Mouse (Mus musculus) central nervous system, embryonic 14 days (tissue): Measurements from ENCODE around the gene Pmf1. TPM values are rescaled to one million over a fixed set of nuclear protein-coding genes. Genes with fewer than 3 reads are reported as not detected.

Experiments used
- polyA plus RNA-seq: library from polyadenylated mRNA; depleted of rRNA; stranded (reverse); fragments of >200 nt; gene quantifications from 2 replicates; pipeline ENCODE4 v1.2.3, GENCODE M21; 2012; rRNA removed

Gene Pmf1
- 56.6 and 58.5 TPM in 2 replicates for polyA plus RNA-seq

GRCm38 (mm10) chr3:88409741-88410644, at the start of gene Pmf1:
Pmf1 (minus strand) TSS chr3:88410331.

DNA sequence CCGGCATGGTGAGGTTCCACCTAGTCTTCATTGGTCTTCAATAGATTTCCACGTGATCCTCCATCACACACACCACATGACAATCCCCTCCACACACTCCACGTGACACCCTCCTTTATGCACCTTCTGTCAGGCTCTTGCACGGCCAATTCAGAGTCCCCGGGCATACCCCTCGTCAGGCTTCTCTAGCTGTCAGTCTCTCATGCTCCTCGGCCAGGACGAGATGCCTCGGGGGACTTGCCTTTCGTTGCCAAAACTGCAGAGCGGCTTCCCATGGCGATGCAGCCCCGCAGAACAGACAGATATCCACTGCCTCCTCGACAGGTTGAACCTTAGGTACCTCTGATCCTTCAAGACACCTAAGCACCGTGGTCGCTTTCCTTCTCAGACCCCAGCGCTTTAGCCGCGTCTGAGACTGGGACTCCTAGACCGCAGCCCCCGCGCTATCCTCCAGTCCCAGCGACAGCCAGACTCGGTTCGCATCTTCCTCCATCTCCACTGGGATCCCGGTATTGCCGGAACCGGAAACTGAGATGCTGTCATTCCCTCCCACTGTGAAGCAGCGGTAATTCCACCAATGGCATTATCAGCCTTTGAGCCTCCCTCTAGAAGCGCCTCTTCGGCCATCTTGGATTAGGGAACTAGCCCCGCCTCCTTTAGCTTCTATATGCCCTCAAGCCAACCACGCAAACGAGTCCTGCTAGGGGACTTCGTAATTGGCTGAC, 14.6 kb upstream of the Pmf1 start, which contains the start of gene Slc25a44:
TSS of gene Slc25a44 (minus strand) at position 535 of the 725 bp plus-strand sequence.

DNA sequence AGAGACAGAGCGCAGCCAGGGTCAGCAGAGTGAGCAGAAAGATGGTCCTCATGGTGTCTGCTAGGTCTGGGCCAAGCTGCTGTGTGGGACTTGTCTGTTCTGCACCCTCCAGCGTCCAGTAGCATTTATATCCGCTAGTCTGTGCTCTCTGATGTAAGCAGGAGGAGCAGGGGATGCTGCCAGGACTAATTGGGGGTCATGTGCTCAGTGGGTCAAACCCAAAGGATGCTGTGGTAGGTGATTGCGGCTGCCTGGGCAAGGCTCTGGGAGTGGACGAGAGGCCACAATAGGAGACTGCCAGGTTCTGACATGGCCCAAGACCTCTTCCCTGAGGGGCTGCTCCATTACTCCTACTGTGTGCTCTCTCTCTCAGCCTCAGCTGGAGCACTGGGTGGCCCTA, 25.8 kb downstream of the Pmf1 start, which contains the start of gene Bglap:
TSS of gene Bglap (minus strand) at position 101 of the 400 bp plus-strand sequence.

DNA sequence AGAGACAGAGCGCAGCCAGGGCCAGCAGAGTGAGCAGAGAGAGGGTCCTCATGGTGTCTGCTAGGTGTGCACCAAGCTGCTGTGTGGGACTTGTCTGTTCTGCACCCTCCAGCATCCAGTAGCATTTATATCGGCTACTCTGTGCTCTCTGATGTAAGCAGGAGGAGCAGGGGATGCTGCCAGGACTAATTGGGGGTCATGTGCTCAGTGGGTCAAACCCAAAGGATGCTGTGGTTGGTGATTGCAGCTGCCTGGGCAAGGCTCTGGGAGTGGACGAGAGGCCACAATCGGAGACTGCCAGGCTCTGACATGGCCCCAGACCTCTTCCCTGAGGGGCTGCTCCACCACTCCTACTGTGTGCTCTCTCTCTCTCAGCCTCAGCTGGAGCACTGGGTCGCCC, 31.5 kb downstream of the Pmf1 start, which contains the start of gene Bglap2:
TSS of gene Bglap2 (minus strand) at position 101 of the 400 bp plus-strand sequence.

GRCm38 (mm10) chr3:88372643-88373042, 37.5 kb downstream of the Pmf1 start, which contains the start of gene Bglap3:
Bglap3 (minus strand) TSS chr3:88372743.

DNA sequence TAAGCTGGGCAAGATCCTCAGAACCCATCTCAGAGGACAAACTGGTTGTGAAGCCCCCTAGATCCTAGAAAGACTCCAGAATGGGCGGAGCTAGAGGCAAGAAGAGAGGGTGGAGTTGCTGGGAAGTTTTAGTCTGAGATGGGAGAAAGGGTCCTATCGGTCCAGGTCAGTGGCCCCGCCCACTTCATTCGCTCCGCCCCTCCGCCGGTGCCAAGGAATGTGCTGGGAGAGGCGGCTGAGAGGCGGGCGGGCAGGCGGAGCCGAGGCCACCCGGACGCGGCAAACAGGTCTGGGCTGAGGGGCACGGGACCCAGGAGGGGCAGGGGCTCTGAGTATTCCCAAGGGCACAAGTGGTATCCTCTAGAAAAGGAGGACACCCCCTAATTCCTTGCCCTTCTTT, 45.8 kb downstream of the Pmf1 start, which contains the start of gene Paqr6:
TSS of gene Paqr6 (plus strand) at position 248 of the 400 bp plus-strand sequence.

Other genes with a start within 250 kb of the Pmf1 start
- gene Rhbg, start 155.6 kb downstream of the Pmf1 start, polyA plus RNA-seq = 0.27 and 0.95 TPM in 2 replicates
- 0.09 and 0.23 TPM in 2 replicates for gene Gm38392, start 123.1 kb downstream of the Pmf1 start, polyA plus RNA-seq
- 5.3 and 6.7 TPM in 2 replicates for gene Tsacc, start 113.3 kb downstream of the Pmf1 start, polyA plus RNA-seq
- 345 and 353 TPM in 2 replicates for gene Cct3, start 113.2 kb downstream of the Pmf1 start, polyA plus RNA-seq
- gene Glmp, start 85.3 kb downstream of the Pmf1 start, polyA plus RNA-seq = 62.5 and 76.0 TPM in 2 replicates
- 1.3 and 2.0 TPM in 2 replicates for gene Tmem79, start 74.2 kb downstream of the Pmf1 start, polyA plus RNA-seq
- 111 and 121 TPM in 2 replicates for gene Smg5, start 74.1 kb downstream of the Pmf1 start, polyA plus RNA-seq
- gene Paqr6, start 45.7 kb downstream of the Pmf1 start, polyA plus RNA-seq = 1.6 and 4.0 TPM in 2 replicates
- 0.17 and 0.18 TPM in 2 replicates for gene Bglap3, start 37.6 kb downstream of the Pmf1 start, polyA plus RNA-seq
- 0.81 TPM in 1 of 2 replicates, not detected in the other for gene Bglap2, start 31.6 kb downstream of the Pmf1 start, polyA plus RNA-seq
- gene Bglap, start 25.9 kb downstream of the Pmf1 start, polyA plus RNA-seq = 0.55 and 1.6 TPM in 2 replicates
- gene Slc25a44, start 14.8 kb upstream of the Pmf1 start, polyA plus RNA-seq = 32.4 and 34.5 TPM in 2 replicates
- gene Sema4a, start 50.9 kb upstream of the Pmf1 start, polyA plus RNA-seq = 41.8 and 44.4 TPM in 2 replicates
- 27.8 and 62.3 TPM in 2 replicates for gene Lmna, start 99.6 kb upstream of the Pmf1 start, polyA plus RNA-seq
- 81.4 and 92.2 TPM in 2 replicates for gene Mex3a, start 122.1 kb upstream of the Pmf1 start, polyA plus RNA-seq
- 0.61 and 4.2 TPM in 2 replicates for gene Rab25, start 138.0 kb upstream of the Pmf1 start, polyA plus RNA-seq
- gene Lamtor2, start 142.7 kb upstream of the Pmf1 start, polyA plus RNA-seq = 141 and 144 TPM in 2 replicates
- 102 and 104 TPM in 2 replicates for gene Ubqln4, start 143.4 kb upstream of the Pmf1 start, polyA plus RNA-seq
- gene Ssr2, start 165.5 kb upstream of the Pmf1 start, polyA plus RNA-seq = 182 and 228 TPM in 2 replicates
- gene Arhgef2, start 195.6 kb upstream of the Pmf1 start, polyA plus RNA-seq = 119 TPM in 2 replicates
- gene Rxfp4, start 242.8 kb upstream of the Pmf1 start, polyA plus RNA-seq = not detected in 2 replicates